Comparison of ENCODE assay signal across 11 mouse cellular contexts in the genomic region with DNA sequence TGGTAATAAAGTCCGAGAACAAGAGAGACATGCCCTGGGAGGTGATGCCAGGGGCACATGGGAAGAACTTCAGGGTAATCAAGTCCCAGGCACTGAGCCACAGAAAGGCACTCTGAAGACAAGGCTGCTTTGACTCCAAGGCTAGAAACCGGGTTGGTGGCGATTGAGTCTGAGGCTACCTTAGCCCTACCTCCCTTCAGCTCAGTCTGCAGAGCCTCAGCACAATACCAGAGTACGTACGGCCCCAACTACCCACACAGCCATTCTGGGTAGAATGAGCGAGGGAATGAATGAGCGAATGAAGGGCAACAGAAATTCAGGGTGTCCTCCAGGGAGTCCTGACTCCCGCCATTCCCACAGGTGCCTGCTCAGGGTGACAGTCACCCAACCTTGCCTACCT. TPM values are rescaled to one million over a fixed set of nuclear protein-coding genes. Genes with fewer than 3 reads are reported as not detected.
DNase-seq lines count a peak whose midpoint lies in the region; ATAC-seq and TF ChIP-seq lines count a peak whose summit lies in the region.
"Had no signal": no experiment of that assay in that cellular context is flagged by ENCODE, and none has a peak within 500 bp of the region (broad histone marks: within the 10 kb centered on the region; RNA-seq: fewer than 3 reads in every experiment).

No protein-coding gene starts in this region.

- peak overlapping the region; percentile 26; the same call in 1 of the 2 replicates for H3K9ac ChIP-seq in lung, embryonic 16.5 days (ENCODE audit: low read length)
- H3K9ac ChIP-seq in stomach, postnatal 0 days (ENCODE audit: low read length), result no peak overlapping the region

- TF ChIP-seq EP300 in stomach, postnatal 0 days (optimal IDR thresholded peaks at IDR 0.05), result no peak

- no peaks in the 10 kb centered on the region for H3K9me3 ChIP-seq in lung, embryonic 16.5 days (ENCODE audit: control insufficient read depth, low read length)
- no peaks in the 10 kb centered on the region for H3K9me3 ChIP-seq in stomach, postnatal 0 days (ENCODE audit: control insufficient read depth, low read length)
- H3K9me3 ChIP-seq: forebrain, embryonic 15.5 days; liver, embryonic 13.5 days had no signal

- 93% methylated on average over 8 of the region's 8 CpGs for WGBS in lung, embryonic 16.5 days
- 73% methylated on average over 8 of the region's 8 CpGs for WGBS in bone marrow, adult 2 months
- WGBS in olfactory bulb, adult 2 months, result 82% methylated on average over 8 of the region's 8 CpGs
- WGBS in stomach, postnatal 0 days, result 91% methylated on average over 8 of the region's 8 CpGs

- H3K4me2 ChIP-seq in lung, embryonic 16.5 days (ENCODE audit: low read depth, low read length), result peak overlapping the region; percentile 90; the same call in 1 of the 2 replicates
- H3K4me2 ChIP-seq in stomach, postnatal 0 days (replicated peaks; ENCODE audit: low read depth), result no peak overlapping the region

- peak; percentile 32 for DNase-seq in cerebellum, adult 9-10 months
- DNase-seq in cerebellum, adult 11 months, result no peak
- no peak for DNase-seq in lung, postnatal 25 days (ENCODE audit: low spot score)
- DNase-seq in stomach, postnatal 0 days (ENCODE audit: low spot score), result no peak
- DNase-seq: kidney, adult 18-20 months; liver, embryonic 13.5 days had no signal

- no peak for TF ChIP-seq POLR2A in bone marrow, adult 2 months (IDR thresholded peaks at IDR 0.05; ENCODE audit: borderline replicate concordance, control insufficient read depth, low read depth, low read length)
- TF ChIP-seq POLR2A in olfactory bulb, adult 2 months (IDR thresholded peaks at IDR 0.05; ENCODE audit: insufficient read depth, low read depth, low read length), result no peak

- no peak for ATAC-seq in lung, embryonic 16.5 days (ENCODE audit: low read depth)
- no peak for ATAC-seq in activated CD4-positive, CD25-positive, alpha-beta regulatory T cell, adult 4 months
- ATAC-seq in stomach, postnatal 0 days (ENCODE audit: low FRiP score, low TSS enrichment), result no peak
- ATAC-seq: forebrain, embryonic 15.5 days had no signal

- H3K4me3 ChIP-seq in lung, embryonic 16.5 days (ENCODE audit: low read length), result no peak overlapping the region
- H3K4me3 ChIP-seq in bone marrow, adult 2 months (replicated peaks; ENCODE audit: control insufficient read depth, low read depth, low read length), result peak overlapping the region; percentile 16
- peak overlapping the region; percentile 4; the same call in 1 of the 2 replicates for H3K4me3 ChIP-seq in olfactory bulb, adult 2 months (ENCODE audit: insufficient read depth, low read depth, low read length)
- H3K4me3 ChIP-seq in stomach, postnatal 0 days (ENCODE audit: low read depth, low read length), result no peak overlapping the region

- H3K27ac ChIP-seq in lung, embryonic 16.5 days (ENCODE audit: low read length), result no peak overlapping the region
- H3K27ac ChIP-seq in bone marrow, adult 2 months (ENCODE audit: control insufficient read depth, insufficient read depth, low read depth, low read length, poor library complexity), result peak overlapping the region; percentile 97
- no peak overlapping the region for H3K27ac ChIP-seq in olfactory bulb, adult 2 months (ENCODE audit: insufficient read depth, low read depth, low read length)
- no peak overlapping the region for H3K27ac ChIP-seq in stomach, postnatal 0 days (replicated peaks)
- H3K27ac ChIP-seq: liver, embryonic 13.5 days had no signal

- TF ChIP-seq CTCF in bone marrow, adult 2 months (IDR thresholded peaks at IDR 0.05; ENCODE audit: control insufficient read depth, insufficient read depth, low read length), result no peak
- TF ChIP-seq CTCF in olfactory bulb, adult 2 months (IDR thresholded peaks at IDR 0.05; ENCODE audit: insufficient read depth, low read depth, low read length), result no peak
- TF ChIP-seq CTCF in stomach, postnatal 0 days (IDR thresholded peaks at IDR 0.05; ENCODE audit: low read depth), result no peak

- H3K4me1 ChIP-seq in lung, embryonic 16.5 days (replicated peaks; ENCODE audit: control insufficient read depth, insufficient read depth, low read length), result peaks cover 43% of the 10 kb centered on the region
- H3K4me1 ChIP-seq in bone marrow, adult 2 months (ENCODE audit: control insufficient read depth, insufficient read depth, low read length), result peaks cover 4% of the 10 kb centered on the region; the same call in 1 of the 2 replicates
- peaks cover 37% of the 10 kb centered on the region for H3K4me1 ChIP-seq in olfactory bulb, adult 2 months (ENCODE audit: control insufficient read depth, insufficient read depth, low read length)
- peaks cover 6% of the 10 kb centered on the region; the same call in 1 of the 2 replicates for H3K4me1 ChIP-seq in stomach, postnatal 0 days (replicated peaks; ENCODE audit: control insufficient read depth, insufficient read depth)

- no peaks in the 10 kb centered on the region for H3K27me3 ChIP-seq in lung, embryonic 16.5 days (ENCODE audit: control insufficient read depth, insufficient read depth, low read depth, low read length)
- no peaks in the 10 kb centered on the region for H3K27me3 ChIP-seq in stomach, postnatal 0 days (ENCODE audit: control insufficient read depth, insufficient read depth, low read length)
- H3K27me3 ChIP-seq: forebrain, embryonic 15.5 days had no signal

- no peaks in the 10 kb centered on the region for H3K36me3 ChIP-seq in lung, embryonic 16.5 days (ENCODE audit: control insufficient read depth, insufficient read depth, low read length)
- H3K36me3 ChIP-seq in stomach, postnatal 0 days (ENCODE audit: control insufficient read depth, insufficient read depth, low read length), result no peaks in the 10 kb centered on the region
- H3K36me3 ChIP-seq: forebrain, embryonic 15.5 days; liver, embryonic 13.5 days had no signal

RNA-seq across cellular contexts. Expression of gene Cerk, which starts 2.5 kb away (rescaled TPM):
- polyA plus RNA-seq in lung, embryonic 16.5 days (2015; fragmentation: Nextera tagmentation; extraction: Ambion mirVana), result 25.2 and 26.4 TPM in 2 replicates
- polyA plus RNA-seq in bone marrow, adult 2 months (2011; ENCODE audit: insufficient read depth, insufficient read length, low replicate concordance, missing spikeins), result 23.0 and 42.5 TPM in 2 replicates
- 113 TPM in 1 of 2 replicates, not detected in the other for polyA plus RNA-seq in olfactory bulb, adult 2 months (2012; ENCODE audit: insufficient read depth, insufficient read length, low replicate concordance, missing spikeins)
- polyA plus RNA-seq in activated CD4-positive, CD25-positive, alpha-beta regulatory T cell, adult 4 months (2017; shearing (Covaris generic)), result 1 to 10 TPM; 5.1 to 5.7 TPM
- polyA plus RNA-seq in stomach, postnatal 0 days (2015; fragmentation: Nextera tagmentation; extraction: Ambion mirVana), result 4.6 and 5.2 TPM in 2 replicates

RNA-seq across cellular contexts. Expression of gene Tbc1d22a, which starts 30.8 kb away (rescaled TPM):
- polyA plus RNA-seq in lung, embryonic 16.5 days (2015; fragmentation: Nextera tagmentation; extraction: Ambion mirVana), result 13.6 and 14.3 TPM in 2 replicates
- polyA plus RNA-seq in bone marrow, adult 2 months (2011; ENCODE audit: insufficient read depth, insufficient read length, low replicate concordance, missing spikeins), result 5.2 and 16.3 TPM in 2 replicates
- not detected in 2 replicates for polyA plus RNA-seq in olfactory bulb, adult 2 months (2012; ENCODE audit: insufficient read depth, insufficient read length, low replicate concordance, missing spikeins)
- 10 to 100 TPM; 10.6 to 13.1 TPM for polyA plus RNA-seq in activated CD4-positive, CD25-positive, alpha-beta regulatory T cell, adult 4 months (2017; shearing (Covaris generic))
- 8.7 TPM in 2 replicates for polyA plus RNA-seq in stomach, postnatal 0 days (2015; fragmentation: Nextera tagmentation; extraction: Ambion mirVana)

Comparison
In these comparisons a context has a peak if more than half of its experiments do, and no peak if none do; other contexts are left out.
1. H3K4me3 ChIP-seq: peak in bone marrow, adult 2 months (single experiment) and olfactory bulb, adult 2 months (single experiment); none in lung, embryonic 16.5 days (single experiment) and stomach, postnatal 0 days (single experiment).